Mouse (Mus musculus): ENCODE results near the gene Polr2c. TPM values are rescaled to one million over a fixed set of nuclear protein-coding genes. Genes with fewer than 3 reads are reported as not detected.

Gene Polr2c
- polyA plus RNA-seq, 1 experiment from 2014 or later, result 174 TPM

GRCm38 (mm10) chr8:94888383-94889036, 31.3 kb downstream of the Polr2c start:
- H3K27ac ChIP-seq (ENCODE audit: low read depth, low read length), result no peak overlapping the region
- no peaks in the 10 kb centered on the region for H3K27me3 ChIP-seq (replicated peaks; ENCODE audit: control insufficient read depth, insufficient read depth, low read length)
- ATAC-seq (no peak), DNase-seq (ENCODE audit: low spot score) (no peak)
- 49% methylated on average over 14 of the region's 14 CpGs for WGBS
- H3K9me3 ChIP-seq (replicated peaks; ENCODE audit: control insufficient read depth, low read length), result no peaks in the 10 kb centered on the region
- H3K4me3 ChIP-seq (ENCODE audit: low read depth, low read length), result no peak overlapping the region
- H3K36me3 ChIP-seq (ENCODE audit: control insufficient read depth, insufficient read depth, low read length), result no peaks in the 10 kb centered on the region
- no peaks in the 10 kb centered on the region for H3K4me1 ChIP-seq (ENCODE audit: control insufficient read depth, insufficient read depth, low read length)
- no peak overlapping the region for H3K9ac ChIP-seq (ENCODE audit: low read length)
- no peak overlapping the region for H3K4me2 ChIP-seq (ENCODE audit: low read length)

- no peak for ATAC-seq
- Histone ChIP-seq H3K4me2 (ENCODE audit: low read length) (no peak overlapping the region), H3K27ac (ENCODE audit: low read depth, low read length) (no peak overlapping the region), H3K36me3 (ENCODE audit: control insufficient read depth, insufficient read depth, low read length) (no peaks in the 10 kb centered on the region), H3K9ac (ENCODE audit: low read length) (no peak overlapping the region), H3K27me3 (replicated peaks; ENCODE audit: control insufficient read depth, insufficient read depth, low read length) (no peaks in the 10 kb centered on the region), H3K9me3 (replicated peaks; ENCODE audit: control insufficient read depth, low read length) (no peaks in the 10 kb centered on the region), H3K4me1 (ENCODE audit: control insufficient read depth, insufficient read depth, low read length) (no peaks in the 10 kb centered on the region), H3K4me3 (ENCODE audit: low read depth, low read length) (no peak overlapping the region)
- DNase-seq (ENCODE audit: low spot score), result no peak
- WGBS, result 53% methylated on average over 2 of the region's 2 CpGs
Observed at GRCm38 (mm10) chr8:94892917-94893316, 35.7 kb downstream of the Polr2c start.

- Histone ChIP-seq H3K4me2 (ENCODE audit: low read length) (no peak overlapping the region), H3K9ac (ENCODE audit: low read length) (no peak overlapping the region), H3K9me3 (replicated peaks; ENCODE audit: control insufficient read depth, low read length) (no peaks in the 10 kb centered on the region), H3K4me1 (ENCODE audit: control insufficient read depth, insufficient read depth, low read length) (no peaks in the 10 kb centered on the region), H3K36me3 (ENCODE audit: control insufficient read depth, insufficient read depth, low read length) (no peaks in the 10 kb centered on the region), H3K27me3 (replicated peaks; ENCODE audit: control insufficient read depth, insufficient read depth, low read length) (no peaks in the 10 kb centered on the region), H3K4me3 (ENCODE audit: low read depth, low read length) (no peak overlapping the region), H3K27ac (ENCODE audit: low read depth, low read length) (no peak overlapping the region)
- ATAC-seq (no peak), DNase-seq (ENCODE audit: low spot score) (no peak)
- WGBS, result 6% methylated on average over 11 of the region's 11 CpGs
Observed at GRCm38 (mm10) chr8:94899262-94899661, 42.0 kb downstream of the Polr2c start.

GRCm38 (mm10) chr8:94900617-94901016, 43.4 kb downstream of the Polr2c start:
- Histone ChIP-seq H3K9ac (ENCODE audit: low read length) (no peak overlapping the region), H3K4me3 (ENCODE audit: low read depth, low read length) (no peak overlapping the region), H3K9me3 (replicated peaks; ENCODE audit: control insufficient read depth, low read length) (no peaks in the 10 kb centered on the region), H3K36me3 (ENCODE audit: control insufficient read depth, insufficient read depth, low read length) (no peaks in the 10 kb centered on the region), H3K4me2 (ENCODE audit: low read length) (no peak overlapping the region), H3K27ac (ENCODE audit: low read depth, low read length) (no peak overlapping the region), H3K27me3 (replicated peaks; ENCODE audit: control insufficient read depth, insufficient read depth, low read length) (no peaks in the 10 kb centered on the region), H3K4me1 (ENCODE audit: control insufficient read depth, insufficient read depth, low read length) (no peaks in the 10 kb centered on the region)
- no peak for DNase-seq (ENCODE audit: low spot score)
- no peak for ATAC-seq
- 38% methylated on average over 6 of the region's 6 CpGs for WGBS

GRCm38 (mm10) chr8:94901031-94901430, 43.8 kb downstream of the Polr2c start:
- 22% methylated on average over 5 of the region's 5 CpGs for WGBS
- Histone ChIP-seq H3K4me1 (ENCODE audit: control insufficient read depth, insufficient read depth, low read length) (no peaks in the 10 kb centered on the region), H3K9me3 (replicated peaks; ENCODE audit: control insufficient read depth, low read length) (no peaks in the 10 kb centered on the region), H3K9ac (ENCODE audit: low read length) (no peak overlapping the region), H3K36me3 (ENCODE audit: control insufficient read depth, insufficient read depth, low read length) (no peaks in the 10 kb centered on the region), H3K27ac (ENCODE audit: low read depth, low read length) (no peak overlapping the region), H3K4me2 (ENCODE audit: low read length) (no peak overlapping the region), H3K4me3 (ENCODE audit: low read depth, low read length) (no peak overlapping the region), H3K27me3 (replicated peaks; ENCODE audit: control insufficient read depth, insufficient read depth, low read length) (no peaks in the 10 kb centered on the region)
- DNase-seq (ENCODE audit: low spot score) (no peak), ATAC-seq (no peak)

GRCm38 (mm10) chr8:94903709-94904108, 46.5 kb downstream of the Polr2c start:
- Histone ChIP-seq H3K36me3 (ENCODE audit: control insufficient read depth, insufficient read depth, low read length) (no peaks in the 10 kb centered on the region), H3K4me3 (ENCODE audit: low read depth, low read length) (no peak overlapping the region), H3K27me3 (replicated peaks; ENCODE audit: control insufficient read depth, insufficient read depth, low read length) (no peaks in the 10 kb centered on the region), H3K4me2 (ENCODE audit: low read length) (no peak overlapping the region), H3K9ac (ENCODE audit: low read length) (no peak overlapping the region), H3K4me1 (ENCODE audit: control insufficient read depth, insufficient read depth, low read length) (no peaks in the 10 kb centered on the region), H3K27ac (ENCODE audit: low read depth, low read length) (no peak overlapping the region), H3K9me3 (replicated peaks; ENCODE audit: control insufficient read depth, low read length) (no peaks in the 10 kb centered on the region)
- no peak for ATAC-seq
- no peak for DNase-seq (ENCODE audit: low spot score)
- WGBS, result 77% methylated on average over 12 of the region's 12 CpGs

- H3K9ac ChIP-seq (ENCODE audit: low read length), result no peak overlapping the region
Observed at GRCm38 (mm10) chr8:94904450-94905175, 47.4 kb downstream of the Polr2c start.

GRCm38 (mm10) chr8:94907591-94908300, 50.5 kb downstream of the Polr2c start:
- no peak overlapping the region for H3K9ac ChIP-seq (ENCODE audit: low read length)
- no peak overlapping the region for H3K27ac ChIP-seq (ENCODE audit: low read depth, low read length)
- ATAC-seq, result no peak

More at GRCm38 (mm10) chr8:94904450-94905175, 47.4 kb downstream of the Polr2c start:
- H3K27me3 ChIP-seq (replicated peaks; ENCODE audit: control insufficient read depth, insufficient read depth, low read length), result no peaks in the 10 kb centered on the region
- 64% methylated on average over 12 of the region's 12 CpGs for WGBS
- no peaks in the 10 kb centered on the region for H3K9me3 ChIP-seq (replicated peaks; ENCODE audit: control insufficient read depth, low read length)
- H3K4me1 ChIP-seq (ENCODE audit: control insufficient read depth, insufficient read depth, low read length), result no peaks in the 10 kb centered on the region
- no peak overlapping the region for H3K27ac ChIP-seq (ENCODE audit: low read depth, low read length)
- no peak overlapping the region for H3K4me3 ChIP-seq (ENCODE audit: low read depth, low read length)
- DNase-seq (ENCODE audit: low spot score), result peak; percentile 74
- H3K36me3 ChIP-seq (ENCODE audit: control insufficient read depth, insufficient read depth, low read length), result no peaks in the 10 kb centered on the region
- H3K4me2 ChIP-seq (ENCODE audit: low read length), result no peak overlapping the region
- peak; percentile 73 for ATAC-seq

More at GRCm38 (mm10) chr8:94907591-94908300, 50.5 kb downstream of the Polr2c start:
- H3K4me3 ChIP-seq (ENCODE audit: low read depth, low read length), result no peak overlapping the region
- H3K4me2 ChIP-seq (ENCODE audit: low read length), result no peak overlapping the region
- peaks cover under 1% of the 10 kb centered on the region; the same call in 1 of the 2 replicates for H3K4me1 ChIP-seq (ENCODE audit: control insufficient read depth, insufficient read depth, low read length)
- WGBS, result 88% methylated on average over 18 of the region's 18 CpGs
- DNase-seq (ENCODE audit: low spot score), result no peak
- H3K9me3 ChIP-seq (replicated peaks; ENCODE audit: control insufficient read depth, low read length), result no peaks in the 10 kb centered on the region
- no peaks in the 10 kb centered on the region for H3K36me3 ChIP-seq (ENCODE audit: control insufficient read depth, insufficient read depth, low read length)
- H3K27me3 ChIP-seq (replicated peaks; ENCODE audit: control insufficient read depth, insufficient read depth, low read length), result peaks cover 5% of the 10 kb centered on the region; the same call in 1 of the 2 replicates

All from forebrain, embryonic 14.5 days (tissue).